Mouse (Mus musculus): ENCODE results near the gene Zyx.

GRCm38 (mm10) chr6:42357901-42358300 lies 8.5 kb downstream of the Zyx start:
- TF ChIP-seq CTCF (IDR thresholded peaks at IDR 0.05; ENCODE audit: low read depth, low read length) (no peak), POLR2A (IDR thresholded peaks at IDR 0.05; ENCODE audit: insufficient read depth, low read length) (no peak)
